Mouse (Mus musculus) forebrain, embryonic 11.5 days (tissue): ENCODE data around the gene Kdm2a. TPM values are rescaled to one million over a fixed set of nuclear protein-coding genes. Genes with fewer than 3 reads are reported as not detected.

Experiments used
- ATAC-seq: fragments of 200-750 bp; cut with Nextera tagmentation; replicated peaks from 2 replicates; pipeline ENCODE4 v1.8.0; 2017; ENCODE audit warnings: moderate TSS enrichment; ENCODE audit not compliant: low FRiP score
- DNase-seq: peaks from one replicate; pipeline ENCODE4 v3.0.0-alpha.2; 2017; ENCODE audit warnings: low spot score
- H3K27ac ChIP-seq: fragments of 300-500 bp; sonication (generic); 2 replicates; pipeline ENCODE4 v1.5.1; 2014; ENCODE audit warnings: low read depth, low read length
- H3K27me3 ChIP-seq: fragments of 300-500 bp; sonication (generic); 2 replicates; pipeline ENCODE4 v1.6.1; 2014; ENCODE audit warnings: mild to moderate bottlenecking, low read length, mixed read lengths; ENCODE audit not compliant: control insufficient read depth, insufficient read depth
- H3K36me3 ChIP-seq: fragments of 300-500 bp; sonication (generic); 2 replicates; pipeline ENCODE4 v1.6.1; 2014; ENCODE audit warnings: mild to moderate bottlenecking, low read length, moderate library complexity, mixed read lengths; ENCODE audit not compliant: control insufficient read depth, insufficient read depth
- H3K4me1 ChIP-seq: fragments of 300-500 bp; sonication (generic); replicated peaks from 2 replicates; pipeline ENCODE4 v1.6.1; 2014; ENCODE audit warnings: low read length, mixed read lengths; ENCODE audit not compliant: control insufficient read depth, insufficient read depth
- H3K4me2 ChIP-seq: fragments of 300-500 bp; sonication (generic); 2 replicates; pipeline ENCODE4 v1.6.1; 2014; ENCODE audit warnings: low read depth, mild to moderate bottlenecking, low read length, moderate library complexity, mixed read lengths; ENCODE audit not compliant: severe bottlenecking
- H3K4me3 ChIP-seq: fragments of 300-500 bp; sonication (generic); 2 replicates; pipeline ENCODE4 v1.5.1; 2014; ENCODE audit warnings: low read depth, low read length
- H3K9ac ChIP-seq: fragments of 300-500 bp; sonication (generic); 2 replicates; pipeline ENCODE4 v1.6.1; 2014; ENCODE audit warnings: low read length
- H3K9me3 ChIP-seq: fragments of 300-500 bp; sonication (generic); 2 replicates; pipeline ENCODE4 v1.6.1; 2016; ENCODE audit warnings: low read length, mixed read lengths; ENCODE audit not compliant: control insufficient read depth
- WGBS: fragments of 180-500 bp; shearing (Covaris S2); extraction: QIAGEN DNeasy Blood & Tissue Kit; methylation state at CpG from one replicate; pipeline ENCODE4 v1.1.7; 2014; 5-methylcytosine and 5-hydroxymethylcytosine counted together
- polyA plus RNA-seq: library from polyadenylated mRNA; unstranded; fragments of >200 nt; fragmentation: Nextera tagmentation; extraction: Ambion mirVana; gene quantifications from 2 replicates; pipeline ENCODE4 v1.2.1, GENCODE M21; 2014

Gene Kdm2a
- polyA plus RNA-seq, 1 experiment from 2014 or later = 60.8 TPM

DNA sequence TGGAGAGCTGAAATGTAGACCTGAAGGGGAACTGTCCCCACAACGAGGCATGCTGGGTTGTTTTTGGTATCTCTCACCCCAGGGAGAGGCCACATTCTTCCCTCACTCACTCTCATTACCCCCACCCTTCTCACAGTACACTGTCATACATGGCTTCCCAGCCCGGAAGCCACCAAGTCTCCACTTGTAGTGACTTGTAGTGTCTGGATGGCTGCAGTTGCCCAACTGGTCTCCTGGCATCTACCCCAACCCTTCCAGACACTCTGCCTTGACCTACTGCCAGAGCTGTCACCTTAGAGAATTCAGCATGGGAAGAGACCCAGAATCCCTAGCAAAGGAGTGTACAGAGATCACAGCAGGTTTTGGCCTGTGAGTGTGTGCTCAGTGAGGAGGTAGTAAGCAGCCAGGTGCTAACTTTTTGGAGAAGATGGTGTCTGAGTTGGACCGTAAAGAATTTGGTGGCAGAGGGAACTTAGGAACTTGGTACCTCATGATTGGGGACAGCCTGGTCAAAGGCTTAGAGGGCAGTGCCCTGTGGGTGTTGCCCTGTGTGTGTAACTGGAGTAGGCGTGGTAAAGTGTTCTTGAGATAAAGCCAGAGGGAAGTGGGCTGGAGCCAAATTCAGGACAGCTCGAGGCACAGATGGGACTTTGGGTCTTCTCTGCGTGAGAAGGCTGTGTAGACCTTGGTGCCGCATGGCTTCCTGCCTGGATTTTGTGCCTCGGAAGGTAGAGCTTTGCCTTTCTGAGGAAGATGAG lies 22.2 kb upstream of the Kdm2a start:
- Histone ChIP-seq H3K9ac (no peak overlapping the region), H3K36me3 (no peaks in the 10 kb centered on the region), H3K27ac (no peak overlapping the region), H3K4me2 (no peak overlapping the region), H3K4me1 (no peaks in the 10 kb centered on the region), H3K4me3 (no peak overlapping the region), H3K27me3 (no peaks in the 10 kb centered on the region), H3K9me3 (no peaks in the 10 kb centered on the region)
- ATAC-seq (no peak), DNase-seq (no peak)
- 88% methylated on average over 8 of the region's 8 CpGs for WGBS

DNA sequence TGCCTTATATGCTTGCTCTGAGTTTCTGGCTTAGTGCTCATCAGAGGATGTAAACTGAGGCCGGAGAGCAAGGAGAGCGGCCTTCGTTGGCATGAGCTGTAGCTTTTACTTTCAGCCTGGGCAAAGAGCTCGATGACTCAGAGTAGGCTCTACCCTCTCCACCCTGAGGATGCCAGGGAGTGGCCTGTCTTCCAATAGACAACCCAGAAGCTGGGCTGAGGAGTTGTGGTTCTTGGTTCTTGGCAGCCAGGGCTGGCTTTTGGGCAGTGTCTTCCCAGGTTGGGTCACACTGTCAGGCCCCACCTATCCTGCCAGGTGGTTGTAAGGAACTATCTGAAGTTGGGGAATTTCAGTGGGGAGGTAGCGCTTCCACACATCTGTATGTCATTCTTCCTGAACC lies 21.6 kb upstream of the Kdm2a start:
- DNase-seq (no peak), ATAC-seq (no peak)
- no peak overlapping the region for H3K27ac ChIP-seq
- no peak overlapping the region for H3K4me3 ChIP-seq
- no peaks in the 10 kb centered on the region for H3K4me1 ChIP-seq
- no peaks in the 10 kb centered on the region for H3K9me3 ChIP-seq
- H3K27me3 ChIP-seq = no peaks in the 10 kb centered on the region
- 87% methylated on average over 5 of the region's 5 CpGs for WGBS
- H3K4me2 ChIP-seq = no peak overlapping the region
- no peaks in the 10 kb centered on the region for H3K36me3 ChIP-seq
- no peak overlapping the region for H3K9ac ChIP-seq

DNA sequence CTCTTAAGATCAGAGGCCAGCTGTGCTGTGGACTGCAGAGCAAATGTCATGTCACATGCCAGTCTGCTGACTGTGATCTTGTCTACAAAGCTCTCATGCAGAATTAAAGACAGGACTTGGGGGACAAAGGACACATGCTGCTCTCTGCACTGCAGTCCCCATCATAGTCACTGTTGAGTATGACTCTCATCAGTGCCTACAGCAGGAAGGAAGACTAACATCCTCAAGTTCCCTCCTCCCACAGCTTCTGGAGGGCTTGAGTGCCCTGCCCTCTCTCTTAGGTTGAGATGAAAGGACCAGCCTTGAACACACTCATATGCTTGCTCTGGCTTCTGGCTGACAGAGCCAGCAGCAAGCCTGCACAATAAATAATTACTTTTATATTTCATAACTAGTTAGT lies 19.6 kb upstream of the Kdm2a start:
- Histone ChIP-seq H3K4me1 (no peaks in the 10 kb centered on the region), H3K27ac (no peak overlapping the region), H3K27me3 (no peaks in the 10 kb centered on the region), H3K9ac (no peak overlapping the region), H3K36me3 (no peaks in the 10 kb centered on the region), H3K4me2 (no peak overlapping the region), H3K4me3 (no peak overlapping the region), H3K9me3 (no peaks in the 10 kb centered on the region)
- ATAC-seq (no peak), DNase-seq (no peak)

DNA sequence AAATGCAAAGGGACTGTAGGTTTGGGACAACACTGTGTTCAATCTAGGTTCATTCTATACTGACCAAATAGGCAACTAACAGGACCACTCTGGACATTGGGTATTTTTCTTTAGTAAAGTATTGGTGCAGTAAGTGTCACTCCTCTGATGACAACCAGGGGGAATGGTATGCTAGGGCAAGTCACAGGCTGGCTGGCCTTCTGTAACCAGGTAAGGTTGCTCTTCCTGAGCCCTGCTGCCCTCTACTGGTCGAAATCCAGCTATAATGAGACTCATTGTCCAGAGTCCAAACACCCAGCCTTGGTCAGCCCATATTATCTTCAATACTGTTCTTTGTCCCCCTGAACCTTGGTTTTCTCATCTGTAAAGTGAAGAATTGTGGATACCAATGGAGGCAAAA lies 19.1 kb upstream of the Kdm2a start:
- peak; percentile 70 for DNase-seq
- no peaks in the 10 kb centered on the region for H3K4me1 ChIP-seq
- no peak overlapping the region for H3K27ac ChIP-seq
- H3K36me3 ChIP-seq = no peaks in the 10 kb centered on the region
- H3K4me2 ChIP-seq = no peak overlapping the region
- H3K9me3 ChIP-seq = no peaks in the 10 kb centered on the region
- no peak overlapping the region for H3K9ac ChIP-seq
- no peak overlapping the region for H3K4me3 ChIP-seq
- H3K27me3 ChIP-seq = no peaks in the 10 kb centered on the region
- WGBS = 0% methylated on average over 1 of the region's 1 CpGs
- ATAC-seq = no peak

DNA sequence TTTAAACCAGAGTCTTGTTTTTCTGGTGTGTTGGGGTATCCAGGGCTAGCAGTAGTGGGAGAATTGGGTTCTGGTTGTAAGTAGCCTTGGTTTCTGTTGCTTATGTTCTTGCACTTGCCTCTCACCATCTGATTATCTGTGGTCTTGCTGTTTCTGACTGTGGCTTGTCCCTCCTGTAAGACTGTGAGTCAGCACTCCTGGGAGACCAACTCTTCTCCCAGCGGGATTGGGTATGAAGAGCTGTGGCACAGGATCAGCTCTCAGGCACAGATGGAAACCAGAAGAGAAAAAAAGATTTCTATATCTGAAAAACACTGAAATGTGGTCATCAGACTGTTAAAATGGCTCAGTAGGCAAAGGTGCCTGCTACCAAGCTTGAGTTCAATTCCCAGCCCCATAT lies 16.5 kb upstream of the Kdm2a start:
- ATAC-seq (no peak), DNase-seq (no peak)
- H3K27ac ChIP-seq = no peak overlapping the region
- no peaks in the 10 kb centered on the region for H3K27me3 ChIP-seq
- WGBS = 79% methylated on average over 1 of the region's 1 CpGs
- H3K9me3 ChIP-seq = no peaks in the 10 kb centered on the region
- H3K9ac ChIP-seq = no peak overlapping the region
- no peak overlapping the region for H3K4me3 ChIP-seq
- H3K36me3 ChIP-seq = no peaks in the 10 kb centered on the region
- no peak overlapping the region for H3K4me2 ChIP-seq
- H3K4me1 ChIP-seq = no peaks in the 10 kb centered on the region

DNA sequence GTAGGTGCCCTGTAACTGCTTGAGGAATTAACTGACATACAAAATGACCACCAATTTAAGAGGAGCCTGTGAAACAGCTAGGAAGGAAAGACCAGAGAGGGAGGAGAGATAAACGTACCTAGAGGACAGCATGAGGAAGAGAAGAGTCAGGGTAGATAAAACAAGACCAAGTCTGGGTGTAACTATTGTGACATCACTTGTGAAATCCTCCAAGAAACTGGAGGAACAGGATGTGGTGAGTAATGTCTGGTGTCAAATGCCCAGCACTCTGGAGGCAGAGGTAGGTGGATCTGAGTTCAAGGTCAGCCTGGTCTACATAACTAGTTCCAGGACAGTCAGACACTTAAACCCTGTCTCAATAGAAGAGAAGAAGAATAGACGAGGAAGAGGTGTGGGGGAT lies 11.0 kb upstream of the Kdm2a start:
- Histone ChIP-seq H3K4me3 (no peak overlapping the region), H3K4me1 (no peaks in the 10 kb centered on the region), H3K27ac (no peak overlapping the region), H3K9me3 (no peaks in the 10 kb centered on the region), H3K36me3 (no peaks in the 10 kb centered on the region), H3K9ac (no peak overlapping the region), H3K27me3 (no peaks in the 10 kb centered on the region), H3K4me2 (no peak overlapping the region)
- DNase-seq = no peak
- WGBS = 71% methylated on average over 2 of the region's 2 CpGs
- ATAC-seq = no peak

DNA sequence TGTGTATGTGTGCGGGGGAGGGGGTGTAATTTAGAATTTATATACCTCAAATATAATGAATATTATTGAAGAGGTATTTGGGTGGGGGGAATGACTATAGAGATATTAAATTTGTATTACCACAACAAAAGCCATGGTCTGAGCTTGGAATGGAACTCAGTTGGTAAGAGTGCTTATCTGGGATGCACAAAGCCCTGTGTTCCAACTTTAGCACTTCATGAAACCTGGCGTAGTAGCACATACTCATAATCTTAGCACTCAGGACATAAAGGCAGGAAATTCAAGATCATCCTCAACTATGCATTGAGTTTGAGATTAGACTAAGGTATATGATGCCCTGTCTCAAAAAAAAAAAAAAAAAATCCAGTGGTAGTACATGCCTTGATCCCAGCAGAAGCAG lies 6.8 kb upstream of the Kdm2a start:
- H3K4me3 ChIP-seq = no peak overlapping the region
- ATAC-seq = no peak
- H3K9ac ChIP-seq = no peak overlapping the region
- WGBS = 93% methylated on average over 2 of the region's 2 CpGs
- H3K27ac ChIP-seq = no peak overlapping the region
- no peaks in the 10 kb centered on the region for H3K27me3 ChIP-seq
- H3K4me1 ChIP-seq = no peaks in the 10 kb centered on the region
- H3K4me2 ChIP-seq = no peak overlapping the region
- no peak for DNase-seq
- no peaks in the 10 kb centered on the region for H3K9me3 ChIP-seq
- no peaks in the 10 kb centered on the region for H3K36me3 ChIP-seq

DNA sequence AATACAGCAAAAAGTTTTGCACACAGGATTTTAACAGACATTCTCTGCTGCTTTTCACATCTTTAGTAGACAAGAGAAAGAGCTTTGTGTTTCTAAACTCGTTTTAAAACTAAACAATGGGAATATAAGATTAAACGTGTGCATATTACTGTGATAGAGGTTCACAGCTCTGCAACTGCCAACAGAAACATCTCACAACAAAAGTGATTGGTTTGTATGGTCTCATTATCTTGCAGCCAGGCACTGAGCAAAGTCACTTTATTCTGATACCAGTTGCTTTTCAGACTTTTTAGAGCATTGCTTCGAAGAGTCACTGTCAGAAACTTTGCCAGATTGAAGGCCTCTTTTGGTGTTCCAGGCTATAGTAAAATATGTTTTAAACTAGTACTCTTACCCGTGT lies 874 bp upstream of the Kdm2a start:
- Histone ChIP-seq H3K4me1 (peaks cover 4% of the 10 kb centered on the region; the same call in 1 of the 2 replicates), H3K27ac (no peak overlapping the region), H3K4me3 (no peak overlapping the region), H3K4me2 (no peak overlapping the region), H3K9ac (no peak overlapping the region), H3K27me3 (no peaks in the 10 kb centered on the region), H3K36me3 (no peaks in the 10 kb centered on the region), H3K9me3 (no peaks in the 10 kb centered on the region)
- DNase-seq (no peak), ATAC-seq (no peak)
- 75% methylated on average over 4 of the region's 4 CpGs for WGBS

DNA sequence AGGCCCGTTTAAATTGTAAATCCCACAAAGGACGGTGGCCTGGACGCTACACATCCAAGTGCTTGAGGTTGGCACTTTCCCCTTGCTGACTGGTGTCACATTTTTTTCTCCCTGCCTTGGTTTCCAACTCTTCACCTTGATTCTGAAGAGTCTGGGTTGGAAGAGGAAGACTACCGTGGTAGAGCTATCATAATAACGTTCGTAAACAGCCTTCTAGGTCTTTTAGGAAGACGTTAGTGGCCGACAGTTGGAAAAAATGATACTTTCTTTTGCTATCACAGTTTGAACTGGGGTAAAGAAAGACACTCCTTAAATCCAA lies 504 bp upstream of the Kdm2a start:
- H3K4me2 ChIP-seq = peak overlapping the region; percentile 88
- ATAC-seq = no peak
- DNase-seq = no peak
- H3K9ac ChIP-seq = peak overlapping the region; percentile 98
- H3K27me3 ChIP-seq = no peaks in the 10 kb centered on the region
- H3K36me3 ChIP-seq = no peaks in the 10 kb centered on the region
- H3K9me3 ChIP-seq = no peaks in the 10 kb centered on the region
- WGBS = 24% methylated on average over 8 of the region's 8 CpGs
- H3K4me3 ChIP-seq = peak overlapping the region; percentile 100
- no peak overlapping the region for H3K27ac ChIP-seq
- H3K4me1 ChIP-seq = peaks cover 4% of the 10 kb centered on the region; the same call in 1 of the 2 replicates
